9 mouse cellular contexts compared by ENCODE assay signal in genomic region chr11:76536576-76537354, GRCm38 (mm10).
DNase-seq lines count a peak whose midpoint lies in the region; ATAC-seq and TF ChIP-seq lines count a peak whose summit lies in the region.
"Had no signal": no experiment of that assay in that cellular context is flagged by ENCODE, and none has a peak within 500 bp of the region (broad histone marks: within the 10 kb centered on the region; RNA-seq: fewer than 3 reads in every experiment).

No protein-coding gene starts in this region.

- 85% methylated on average over 10 of the region's 10 CpGs for WGBS in hindbrain, embryonic 11.5 days
- 79% methylated on average over 10 of the region's 10 CpGs for WGBS in hindbrain, embryonic 16.5 days
- 75% methylated on average over 10 of the region's 10 CpGs for WGBS in bone marrow, adult 2 months

- H3K9me3 ChIP-seq in hindbrain, embryonic 11.5 days (ENCODE audit: control insufficient read depth, low read length) = no peaks in the 10 kb centered on the region
- no peaks in the 10 kb centered on the region for H3K9me3 ChIP-seq in hindbrain, embryonic 16.5 days (ENCODE audit: control insufficient read depth, low read length)
- H3K9me3 ChIP-seq: limb, embryonic 12.5 days had no signal

- H3K9ac ChIP-seq in hindbrain, embryonic 11.5 days (ENCODE audit: low read depth, low read length) = no peak overlapping the region
- H3K9ac ChIP-seq in hindbrain, embryonic 16.5 days (ENCODE audit: low read depth, low read length) = no peak overlapping the region
- H3K9ac ChIP-seq: limb, embryonic 12.5 days had no signal

- no peak for TF ChIP-seq POLR2A in bone marrow, adult 2 months (IDR thresholded peaks at IDR 0.05; ENCODE audit: borderline replicate concordance, control insufficient read depth, low read depth, low read length)

- no peak overlapping the region for H3K4me3 ChIP-seq in hindbrain, embryonic 11.5 days (ENCODE audit: low read depth, low read length)
- H3K4me3 ChIP-seq in hindbrain, embryonic 16.5 days (ENCODE audit: low read length) = no peak overlapping the region
- H3K4me3 ChIP-seq in bone marrow, adult 2 months (replicated peaks; ENCODE audit: control insufficient read depth, low read depth, low read length) = no peak overlapping the region
- H3K4me3 ChIP-seq: limb, embryonic 12.5 days had no signal

- H3K4me2 ChIP-seq in hindbrain, embryonic 11.5 days (replicated peaks; ENCODE audit: low read depth, low read length) = no peak overlapping the region
- H3K4me2 ChIP-seq in hindbrain, embryonic 16.5 days (ENCODE audit: low read length) = no peak overlapping the region
- H3K4me2 ChIP-seq: limb, embryonic 12.5 days had no signal

- DNase-seq in hindbrain, embryonic 11.5 days (ENCODE audit: low spot score) = peak; percentile 49
- DNase-seq in B cell, adult 2 months = peak; percentile 39 to 46
- DNase-seq in kidney, postnatal 4 days = peak; percentile 58 to 65
- DNase-seq in frontal cortex, postnatal 14 days (ENCODE audit: low spot score in 2 of 2) = no peak
- DNase-seq in urinary bladder, adult 18-20 months (ENCODE audit: low spot score in 2 of 2) = no peak
- no peak for DNase-seq in heart, adult 8-10 months (ENCODE audit: low spot score)

- no peaks in the 10 kb centered on the region for H3K4me1 ChIP-seq in hindbrain, embryonic 11.5 days (replicated peaks; ENCODE audit: control insufficient read depth, insufficient read depth, low read length)
- peaks cover 5% of the 10 kb centered on the region; the same call in 1 of the 2 replicates for H3K4me1 ChIP-seq in hindbrain, embryonic 16.5 days (ENCODE audit: control insufficient read depth, insufficient read depth, low read depth, low read length)
- H3K4me1 ChIP-seq in bone marrow, adult 2 months (ENCODE audit: control insufficient read depth, insufficient read depth, low read length) = no peaks in the 10 kb centered on the region
- H3K4me1 ChIP-seq: limb, embryonic 12.5 days had no signal

- H3K27me3 ChIP-seq in hindbrain, embryonic 11.5 days (ENCODE audit: control insufficient read depth, insufficient read depth, low read length) = no peaks in the 10 kb centered on the region
- no peaks in the 10 kb centered on the region for H3K27me3 ChIP-seq in hindbrain, embryonic 16.5 days (replicated peaks; ENCODE audit: control insufficient read depth, insufficient read depth, low read length)
- H3K27me3 ChIP-seq: limb, embryonic 12.5 days had no signal

- no peak overlapping the region for H3K27ac ChIP-seq in hindbrain, embryonic 11.5 days (ENCODE audit: low read depth, low read length)
- H3K27ac ChIP-seq in hindbrain, embryonic 16.5 days (ENCODE audit: low read depth, low read length) = no peak overlapping the region; the same call in 1 of the 2 replicates
- H3K27ac ChIP-seq in bone marrow, adult 2 months (ENCODE audit: control insufficient read depth, insufficient read depth, low read depth, low read length, poor library complexity) = no peak overlapping the region
- H3K27ac ChIP-seq: limb, embryonic 12.5 days had no signal

- H3K36me3 ChIP-seq in hindbrain, embryonic 11.5 days (ENCODE audit: control insufficient read depth, insufficient read depth, low read length) = no peaks in the 10 kb centered on the region
- no peaks in the 10 kb centered on the region for H3K36me3 ChIP-seq in hindbrain, embryonic 16.5 days (ENCODE audit: control insufficient read depth, insufficient read depth, low read length)

- ATAC-seq in hindbrain, embryonic 11.5 days (ENCODE audit: low FRiP score) = no peak
- no peak for ATAC-seq in hindbrain, embryonic 16.5 days

- peak; percentile 56 for TF ChIP-seq CTCF in bone marrow, adult 2 months (IDR thresholded peaks at IDR 0.05; ENCODE audit: control insufficient read depth, insufficient read depth, low read length)

Comparison
In these comparisons a context has a peak if more than half of its experiments do, and no peak if none do; other contexts are left out.
1. DNase-seq: peak in hindbrain, embryonic 11.5 days (single experiment), B cell, adult 2 months (2 of 2) and kidney, postnatal 4 days (2 of 2); none in frontal cortex, postnatal 14 days (0 of 2), urinary bladder, adult 18-20 months (0 of 2) and heart, adult 8-10 months (single experiment).